14 mouse cellular contexts compared by ENCODE assay signal in genomic region chr13:63486791-63487706, GRCm38 (mm10). TPM values are rescaled to one million over a fixed set of nuclear protein-coding genes. Genes with fewer than 3 reads are reported as not detected.
A peak's percentile ranks its signal among the peaks of the same experiment; 100 is the strongest.
DNase-seq lines count a peak whose midpoint lies in the region; ATAC-seq and TF ChIP-seq lines count a peak whose summit lies in the region.
"Had no signal": no experiment of that assay in that cellular context is flagged by ENCODE, and none has a peak within 500 bp of the region (broad histone marks: within the 10 kb centered on the region; RNA-seq: fewer than 3 reads in every experiment).

No protein-coding gene starts in this region.

- H3K4me2 ChIP-seq in kidney, embryonic 15.5 days, result peak overlapping the region; percentile 51
- H3K4me2 ChIP-seq in forebrain, embryonic 13.5 days, result peak overlapping the region; percentile 38
- H3K4me2 ChIP-seq in limb, embryonic 11.5 days (ENCODE audit: low read depth, severe bottlenecking), result no peak overlapping the region
- peak overlapping the region; percentile 31 for H3K4me2 ChIP-seq in neural tube, embryonic 14.5 days (ENCODE audit: low read depth, low read length)
- H3K4me2 ChIP-seq: liver, embryonic 11.5 days had no signal

- peaks cover 17% of the 10 kb centered on the region for H3K4me1 ChIP-seq in kidney, embryonic 15.5 days
- peaks cover 15% of the 10 kb centered on the region for H3K4me1 ChIP-seq in forebrain, embryonic 13.5 days
- H3K4me1 ChIP-seq in limb, embryonic 11.5 days (ENCODE audit: control insufficient read depth, insufficient read depth, low read length), result peaks cover 3% of the 10 kb centered on the region
- H3K4me1 ChIP-seq in neural tube, embryonic 14.5 days (ENCODE audit: control insufficient read depth, insufficient read depth, low read length), result peaks cover 10% of the 10 kb centered on the region
- no peaks in the 10 kb centered on the region for H3K4me1 ChIP-seq in heart, adult 2 months (ENCODE audit: control insufficient read depth, insufficient read depth, low read length)

- peak overlapping the region; percentile 7; the same call in 1 of the 2 replicates for H3K4me3 ChIP-seq in kidney, embryonic 15.5 days (replicated peaks)
- no peak overlapping the region for H3K4me3 ChIP-seq in forebrain, embryonic 13.5 days
- no peak overlapping the region for H3K4me3 ChIP-seq in limb, embryonic 11.5 days (ENCODE audit: low read depth, low read length)
- no peak overlapping the region for H3K4me3 ChIP-seq in neural tube, embryonic 14.5 days (ENCODE audit: low read depth, low read length)
- no peak overlapping the region for H3K4me3 ChIP-seq in heart, adult 2 months

- H3K9ac ChIP-seq in kidney, embryonic 15.5 days, result no peak overlapping the region
- H3K9ac ChIP-seq in forebrain, embryonic 13.5 days, result no peak overlapping the region
- H3K9ac ChIP-seq in limb, embryonic 11.5 days (ENCODE audit: low read length), result no peak overlapping the region
- H3K9ac ChIP-seq in neural tube, embryonic 14.5 days (replicated peaks; ENCODE audit: low read depth, low read length), result no peak overlapping the region; the same call in 1 of the 2 replicates
- no peak overlapping the region for H3K9ac ChIP-seq in heart, adult 2 months (ENCODE audit: low read depth, low read length)

- H3K79me2 ChIP-seq in heart, adult 2 months (replicated peaks; ENCODE audit: control insufficient read depth, insufficient read depth, low read length), result no peaks in the 10 kb centered on the region

- TF ChIP-seq EP300 in heart, adult 2 months (IDR thresholded peaks at IDR 0.05; ENCODE audit: insufficient read depth, low read depth, low read length), result no peak

- no peaks in the 10 kb centered on the region for H3K9me3 ChIP-seq in kidney, embryonic 15.5 days (replicated peaks)
- no peaks in the 10 kb centered on the region for H3K9me3 ChIP-seq in forebrain, embryonic 13.5 days (replicated peaks)
- H3K9me3 ChIP-seq in limb, embryonic 11.5 days (ENCODE audit: control insufficient read depth, low read length), result no peaks in the 10 kb centered on the region
- H3K9me3 ChIP-seq in neural tube, embryonic 14.5 days (ENCODE audit: control insufficient read depth, low read length), result no peaks in the 10 kb centered on the region

- ATAC-seq in kidney, embryonic 15.5 days (replicated peaks; ENCODE audit: low FRiP score), result peak; percentile 54
- ATAC-seq in forebrain, embryonic 13.5 days, result peak; percentile 75; the same call in 1 of the 2 replicates
- 0 out of 2 replicates have a peak, but pooled peaks have one; percentile 31 for ATAC-seq in limb, embryonic 11.5 days (ENCODE audit: insufficient number of reproducible peaks, low FRiP score, low TSS enrichment, low read depth)
- peak; percentile 73 for ATAC-seq in neural tube, embryonic 14.5 days (ENCODE audit: low read depth)
- ATAC-seq: intestine, postnatal 0 days had no signal

- no peaks in the 10 kb centered on the region for H3K27me3 ChIP-seq in kidney, embryonic 15.5 days
- peaks cover 3% of the 10 kb centered on the region; the same call in 1 of the 2 replicates for H3K27me3 ChIP-seq in forebrain, embryonic 13.5 days
- no peaks in the 10 kb centered on the region for H3K27me3 ChIP-seq in limb, embryonic 11.5 days (ENCODE audit: control insufficient read depth, insufficient read depth, low read length)
- H3K27me3 ChIP-seq in neural tube, embryonic 14.5 days (ENCODE audit: control insufficient read depth, insufficient read depth, low read length), result no peaks in the 10 kb centered on the region
- H3K27me3 ChIP-seq in heart, adult 2 months (ENCODE audit: control insufficient read depth, insufficient read depth, low read length), result no peaks in the 10 kb centered on the region

- WGBS in kidney, embryonic 15.5 days, result 17% methylated on average over 18 of the region's 18 CpGs
- 6% methylated on average over 18 of the region's 18 CpGs for WGBS in forebrain, embryonic 13.5 days
- 45% methylated on average over 18 of the region's 18 CpGs for WGBS in limb, embryonic 11.5 days
- WGBS in neural tube, embryonic 14.5 days, result 6% methylated on average over 18 of the region's 18 CpGs
- WGBS in heart, adult 2 months, result 42% methylated on average over 18 of the region's 18 CpGs

- no peaks in the 10 kb centered on the region for H3K36me3 ChIP-seq in kidney, embryonic 15.5 days
- no peaks in the 10 kb centered on the region for H3K36me3 ChIP-seq in forebrain, embryonic 13.5 days (ENCODE audit: poor library complexity, severe bottlenecking)
- no peaks in the 10 kb centered on the region for H3K36me3 ChIP-seq in limb, embryonic 11.5 days (ENCODE audit: control insufficient read depth, insufficient read depth, low read length)
- no peaks in the 10 kb centered on the region for H3K36me3 ChIP-seq in neural tube, embryonic 14.5 days (ENCODE audit: control insufficient read depth, insufficient read depth, low read length)
- no peaks in the 10 kb centered on the region for H3K36me3 ChIP-seq in heart, adult 2 months (ENCODE audit: control insufficient read depth, insufficient read depth, low read length)

- H3K27ac ChIP-seq in kidney, embryonic 15.5 days, result no peak overlapping the region
- H3K27ac ChIP-seq in forebrain, embryonic 13.5 days, result no peak overlapping the region
- H3K27ac ChIP-seq in limb, embryonic 11.5 days (replicated peaks; ENCODE audit: low read depth, low read length), result no peak overlapping the region
- no peak overlapping the region for H3K27ac ChIP-seq in neural tube, embryonic 14.5 days (ENCODE audit: low read depth, low read length)
- H3K27ac ChIP-seq in heart, adult 2 months, result no peak overlapping the region

- TF ChIP-seq POLR2A in heart, adult 2 months (IDR thresholded peaks at IDR 0.05; ENCODE audit: insufficient read depth, low read depth, low read length), result no peak

- no peak for DNase-seq in kidney, postnatal 25 days
- no peak for DNase-seq in limb, embryonic 11.5 days (ENCODE audit: low spot score)
- DNase-seq in thymus, postnatal 0 days (ENCODE audit: low spot score), result no peak
- DNase-seq in thymus, adult 18-20 months, result no peak
- DNase-seq in heart, adult 2 months, result no peak
- DNase-seq: adrenal gland, postnatal 10 days; B cell, adult 2 months; cerebellum, adult 11-12 months; layer of hippocampus, postnatal 36 days had no signal

- intact Hi-C loops in heart, adult 2 months (cut with DNase I), result no loop called here

- no peak for TF ChIP-seq CTCF in heart, adult 2 months (IDR thresholded peaks at IDR 0.05)

RNA-seq across cellular contexts. Expression of gene Fancc, which starts 10.0 kb away (rescaled TPM):
- 21.8 and 22.1 TPM in 2 replicates for polyA plus RNA-seq in kidney, embryonic 15.5 days (2015; fragmentation: Nextera tagmentation; extraction: Ambion mirVana)
- 13.7 and 18.1 TPM in 2 replicates for polyA plus RNA-seq in forebrain, embryonic 13.5 days (2015; fragmentation: Nextera tagmentation; extraction: Ambion mirVana)
- polyA plus RNA-seq in limb, embryonic 11.5 days (2014; fragmentation: Nextera tagmentation; extraction: Ambion mirVana), result 24.9 and 25.5 TPM in 2 replicates
- polyA plus RNA-seq in neural tube, embryonic 14.5 days (2014; fragmentation: Nextera tagmentation; extraction: Ambion mirVana), result 14.6 and 16.1 TPM in 2 replicates
- polyA plus RNA-seq in thymus, postnatal 0 days (2015; fragmentation: Nextera tagmentation; extraction: Ambion mirVana), result 15.9 and 16.8 TPM in 2 replicates
- total RNA-seq in heart, adult 2 months (2021), result 1 to 10 TPM; 3.3 to 3.7 TPM
- polyA plus RNA-seq in heart, adult 2 months (2012; rRNA removed), result 3.6 and 4.1 TPM in 2 replicates
